Mouse (Mus musculus) CH12.LX (cell line): ENCODE results near the gene Zfp74. TPM values are rescaled to one million over a fixed set of nuclear protein-coding genes. Genes with fewer than 3 reads are reported as not detected.

Source experiments
- DNase-seq: peaks from one replicate; pipeline ENCODE4 v3.0.0-alpha.2; 2013; ENCODE audit errors: extremely low read depth
- H3K27ac ChIP-seq: 2 replicates; pipeline ENCODE4 v1.5.1; 2012; ENCODE audit warnings: low read depth, mild to moderate bottlenecking, control low read depth, moderate library complexity; ENCODE audit not compliant: insufficient read depth
- H3K27me3 ChIP-seq: replicated peaks from 2 replicates; pipeline ENCODE3; 2012; ENCODE audit warnings: inconsistent platforms
- H3K36me3 ChIP-seq, 2 experiments: replicated peaks in 1 of 2; 2 replicates each; pipeline versions ENCODE3 to v1.6.1; 2012; ENCODE audit warnings: inconsistent platforms in 1 of 2, low read length in 1 of 2, mild to moderate bottlenecking in 1 of 2, mixed read lengths in 1 of 2, moderate library complexity in 1 of 2; ENCODE audit not compliant: control insufficient read depth in 1 of 2, insufficient read depth in 1 of 2
- H3K4me1 ChIP-seq, 2 experiments: 2 replicates each; pipeline ENCODE4 v1.6.1; 2012; ENCODE audit warnings: inconsistent platforms in 1 of 2, moderate library complexity in 1 of 2; ENCODE audit not compliant: insufficient read depth in 2 of 2, control insufficient read depth in 1 of 2
- H3K4me2 ChIP-seq: 2 replicates; pipeline ENCODE4 v1.6.1; 2012; ENCODE audit warnings: low read depth, mild to moderate bottlenecking, control low read depth; ENCODE audit not compliant: poor library complexity, insufficient read depth, severe bottlenecking
- H3K4me3 ChIP-seq, 3 experiments: fragments of 150-350 bp in 1 of 3; sonication (generic) in 1 of 3; replicated peaks in 1 of 3; 2 replicates each; pipeline versions ENCODE3 to v1.5.1; 2011 to 2012; ENCODE audit warnings: low read depth in 2 of 3, low read length in 2 of 3, mild to moderate bottlenecking in 2 of 3, moderate library complexity in 2 of 3, control low read depth in 1 of 3, improper control_type of control experiment in 1 of 3, inconsistent platforms in 1 of 3, mixed read lengths in 1 of 3; ENCODE audit not compliant: poor library complexity in 1 of 3
- H3K79me2 ChIP-seq: replicated peaks from 2 replicates; pipeline ENCODE4 v1.6.1; 2012; ENCODE audit warnings: mild to moderate bottlenecking, moderate library complexity; ENCODE audit not compliant: control insufficient read depth, poor library complexity, insufficient read depth, severe bottlenecking; ENCODE audit errors: extremely low read depth
- H3K9ac ChIP-seq: 2 replicates; pipeline ENCODE4 v1.6.1; 2012; ENCODE audit warnings: low read depth, mild to moderate bottlenecking, control low read depth, moderate library complexity; ENCODE audit not compliant: insufficient read depth
- H3K9me3 ChIP-seq: replicated peaks from 2 replicates; pipeline ENCODE3; 2012; ENCODE audit warnings: low read length, inconsistent platforms, mixed read lengths
- BHLHE40 ChIP-seq: IDR thresholded peaks from 2 replicates; pipeline ENCODE4 v1.6.1; 2011; ENCODE audit warnings: mild to moderate bottlenecking, low read depth, low read length, improper control_type of control experiment
- CHD1 ChIP-seq: IDR thresholded peaks from 2 replicates; pipeline ENCODE4 v1.6.1; 2012; ENCODE audit warnings: low read depth, low read length, improper control_type of control experiment, inconsistent platforms
- CHD2 ChIP-seq: IDR thresholded peaks from 2 replicates; pipeline ENCODE4 v1.6.1; 2011; ENCODE audit warnings: low read length, improper control_type of control experiment
- CTCF ChIP-seq, 2 experiments: IDR thresholded peaks in 1 of 2; conservative IDR thresholded peaks in 1 of 2; 2 replicates each; pipeline ENCODE4 v1.5.1; 2011 to 2012; ENCODE audit warnings: low read depth in 2 of 2, low read length in 2 of 2, improper control_type of control experiment in 1 of 2, inconsistent platforms in 1 of 2, mild to moderate bottlenecking in 1 of 2, moderate library complexity in 1 of 2
- E2F4 ChIP-seq: IDR thresholded peaks from 2 replicates; pipeline ENCODE4 v1.6.1; 2011; ENCODE audit warnings: low read depth, low read length, improper control_type of control experiment; ENCODE audit not compliant: insufficient replicate concordance
- ELF1 ChIP-seq: IDR thresholded peaks from 2 replicates; pipeline ENCODE4 v1.6.1; 2014; ENCODE audit warnings: low read depth, mild to moderate bottlenecking, inconsistent platforms, low read length, improper control_type of control experiment
- EP300 ChIP-seq: IDR thresholded peaks from 2 replicates; pipeline ENCODE4 v1.6.1; 2011; ENCODE audit warnings: low read length, improper control_type of control experiment
- ETS1 ChIP-seq: conservative IDR thresholded peaks from 2 replicates; pipeline ENCODE4 v1.6.1; 2012; ENCODE audit warnings: low read depth, mild to moderate bottlenecking, inconsistent platforms, low read length, improper control_type of control experiment, moderate library complexity
- GABPA ChIP-seq: IDR thresholded peaks from 2 replicates; pipeline ENCODE4 v1.6.1; 2012; ENCODE audit warnings: low read depth, low read length, improper control_type of control experiment, inconsistent platforms; ENCODE audit not compliant: insufficient replicate concordance
- HCFC1 ChIP-seq: IDR thresholded peaks from 2 replicates; pipeline ENCODE4 v1.6.1; 2012; ENCODE audit warnings: low read depth, mild to moderate bottlenecking, inconsistent platforms, low read length, improper control_type of control experiment
- IRF4 ChIP-seq: IDR thresholded peaks from 2 replicates; pipeline ENCODE4 v1.6.1; 2014; ENCODE audit warnings: low read depth, mild to moderate bottlenecking, inconsistent platforms, low read length, improper control_type of control experiment
- JUN ChIP-seq: IDR thresholded peaks from 2 replicates; pipeline ENCODE4 v1.6.1; 2011; ENCODE audit warnings: low read depth, mild to moderate bottlenecking, low read length, improper control_type of control experiment, moderate library complexity; ENCODE audit not compliant: insufficient read depth
- JUND ChIP-seq: conservative IDR thresholded peaks from 2 replicates; pipeline ENCODE4 v1.6.1; 2011; ENCODE audit warnings: low read depth, low read length, improper control_type of control experiment
- KAT2A ChIP-seq: IDR thresholded peaks from 2 replicates; pipeline ENCODE4 v1.6.1; 2012; ENCODE audit warnings: low read length, improper control_type of control experiment, inconsistent platforms; ENCODE audit not compliant: insufficient replicate concordance
- MAFK ChIP-seq: IDR thresholded peaks from 2 replicates; pipeline ENCODE4 v1.6.1; 2011; ENCODE audit warnings: low read length, improper control_type of control experiment; ENCODE audit not compliant: insufficient replicate concordance
- MAX ChIP-seq: IDR thresholded peaks from 2 replicates; pipeline ENCODE4 v1.6.1; 2011; ENCODE audit warnings: low read length, improper control_type of control experiment
- MAZ ChIP-seq: IDR thresholded peaks from 2 replicates; pipeline ENCODE4 v1.6.1; 2012; ENCODE audit warnings: low read depth, mild to moderate bottlenecking, inconsistent platforms, low read length, improper control_type of control experiment, moderate library complexity
- MEF2A ChIP-seq: IDR thresholded peaks from 2 replicates; pipeline ENCODE4 v1.6.1; 2014; ENCODE audit warnings: low read depth, mild to moderate bottlenecking, inconsistent platforms, low read length, improper control_type of control experiment, borderline replicate concordance
- MXI1 ChIP-seq: IDR thresholded peaks from 2 replicates; pipeline ENCODE4 v1.6.1; 2011; ENCODE audit warnings: mild to moderate bottlenecking, low read depth, low read length, improper control_type of control experiment
- MYC ChIP-seq: IDR thresholded peaks from 2 replicates; pipeline ENCODE4 v1.6.1; 2011; ENCODE audit warnings: low read depth, mild to moderate bottlenecking, improper control_type of control experiment, low read length
- NELFE ChIP-seq: IDR thresholded peaks from 2 replicates; pipeline ENCODE4 v1.6.1; 2011; ENCODE audit warnings: low read depth, low read length, improper control_type of control experiment
- NRF1 ChIP-seq: IDR thresholded peaks from 2 replicates; pipeline ENCODE4 v1.6.1; 2014; ENCODE audit warnings: low read depth, mild to moderate bottlenecking, inconsistent platforms, low read length, improper control_type of control experiment, moderate library complexity
- PAX5 ChIP-seq: IDR thresholded peaks from 2 replicates; pipeline ENCODE4 v1.6.1; 2012; ENCODE audit warnings: low read length, inconsistent platforms, mixed read lengths
- POLR2A ChIP-seq: IDR thresholded peaks from 2 replicates; pipeline ENCODE4 v1.6.1; 2011; ENCODE audit warnings: low read depth, mild to moderate bottlenecking, improper control_type of control experiment, low read length
- POLR2AphosphoS2 ChIP-seq: IDR thresholded peaks from 2 replicates; pipeline ENCODE4 v1.6.1; 2011; ENCODE audit warnings: low read depth, low read length, improper control_type of control experiment
- RAD21 ChIP-seq: IDR thresholded peaks from 2 replicates; pipeline ENCODE4 v1.6.1; 2011; ENCODE audit warnings: low read depth, mild to moderate bottlenecking, low read length, improper control_type of control experiment, moderate library complexity
- RCOR1 ChIP-seq: conservative IDR thresholded peaks from 2 replicates; pipeline ENCODE4 v1.6.1; 2012; ENCODE audit warnings: low read depth, mild to moderate bottlenecking, inconsistent platforms, low read length, improper control_type of control experiment
- SIN3A ChIP-seq: IDR thresholded peaks from 2 replicates; pipeline ENCODE4 v1.6.1; 2012; ENCODE audit warnings: low read length, improper control_type of control experiment, inconsistent platforms
- SMC3 ChIP-seq: IDR thresholded peaks from 2 replicates; pipeline ENCODE4 v1.6.1; 2011; ENCODE audit warnings: low read depth, low read length, improper control_type of control experiment
- TBP ChIP-seq: conservative IDR thresholded peaks from 2 replicates; pipeline ENCODE4 v1.6.1; 2011; ENCODE audit warnings: low read depth, low read length, improper control_type of control experiment
- TCF12 ChIP-seq: IDR thresholded peaks from 2 replicates; pipeline ENCODE4 v1.6.1; 2014; ENCODE audit warnings: low read depth, mild to moderate bottlenecking, inconsistent platforms, low read length, improper control_type of control experiment
- UBTF ChIP-seq: IDR thresholded peaks from 2 replicates; pipeline ENCODE4 v1.6.1; 2012; ENCODE audit warnings: low read depth, mild to moderate bottlenecking, inconsistent platforms, low read length, improper control_type of control experiment, moderate library complexity
- USF1 ChIP-seq: IDR thresholded peaks from 2 replicates; pipeline ENCODE4 v1.6.1; 2014; ENCODE audit warnings: low read depth, mild to moderate bottlenecking, inconsistent platforms, low read length, improper control_type of control experiment
- USF2 ChIP-seq: conservative IDR thresholded peaks from 2 replicates; pipeline ENCODE4 v1.6.1; 2011; ENCODE audit warnings: low read depth, low read length, improper control_type of control experiment
- ZC3H11A ChIP-seq: IDR thresholded peaks from 2 replicates; pipeline ENCODE4 v1.6.1; 2012; ENCODE audit warnings: low read depth, mild to moderate bottlenecking, inconsistent platforms, low read length, improper control_type of control experiment
- ZKSCAN1 ChIP-seq: IDR thresholded peaks from 2 replicates; pipeline ENCODE4 v1.6.1; 2012; ENCODE audit warnings: low read depth, inconsistent platforms, low read length, improper control_type of control experiment, borderline replicate concordance
- ZMIZ1 ChIP-seq: IDR thresholded peaks from 2 replicates; pipeline ENCODE4 v1.6.1; 2012; ENCODE audit warnings: low read depth, mild to moderate bottlenecking, inconsistent platforms, low read length, improper control_type of control experiment
- ZNF384 ChIP-seq: IDR thresholded peaks from 2 replicates; pipeline ENCODE4 v1.6.1; 2012; ENCODE audit warnings: low read depth, low read length, improper control_type of control experiment, inconsistent platforms
- dilution Hi-C: fragments of 300-500 bp; cut with MboI; formaldehyde crosslinking; loops from 2 replicates; pipeline ENCODE4 v1.14.3; 2020; ENCODE audit warnings: low sequenced_read_pairs; ENCODE audit not compliant: extremely low pct_unique_long_range_greater_than_20kb, extremely low pct_ligation_motif_present
- in situ Hi-C: fragments of 300-500 bp; cut with MboI; formaldehyde crosslinking; loops from 3 replicates; pipeline ENCODE4 v1.14.3; 2019; ENCODE audit warnings: low sequenced_read_pairs, low pct_ligation_motif_present, low pct_unique_long_range_greater_than_20kb, mixed read lengths
- polyA plus RNA-seq: library from polyadenylated mRNA; unstranded; fragments of >175 nt; gene quantifications from 2 replicates; pipeline ENCODE4 v1.2.1, GENCODE M21; 2012; ENCODE audit warnings: low read depth; ENCODE audit not compliant: insufficient read length
- total RNA-seq, 2 experiments: library from RNA; depleted of rRNA; stranded (reverse); fragments of 300-350 nt in 1 of 2; fragments of >200 nt in 1 of 2; gene quantifications; 2 replicates each; pipeline ENCODE4 v1.2.3; 2012 to 2014

Zfp74 gene
- total RNA-seq (2012; rRNA removed) (4.3 and 4.7 TPM in 2 replicates), total RNA-seq (2014; rRNA removed) (3.8 and 4.1 TPM in 2 replicates), polyA plus RNA-seq (6.7 and 6.9 TPM in 2 replicates)

GRCm38 (mm10) chr7:29953513-29954401 is at the start of gene Zfp74:
TSS of gene Zfp74 (minus strand) at chr7:29954089.
- Histone ChIP-seq H3K9ac (peak within 1 kb of the TSS; percentile 53), H3K36me3 (peaks cover 0 to 20% of the 10 kb centered on the region in 2 experiments), H3K4me3 (peak within 1 kb of the TSS; percentile 63 to 70 (median 69)), H3K27me3 (no peaks in the 10 kb centered on the region), H3K9me3 (peaks cover 2% of the 10 kb centered on the region), H3K27ac (peak within 1 kb of the TSS; percentile 61), H3K4me2 (peak within 1 kb of the TSS; percentile 69), H3K4me1 (peaks cover 0 to 3% of the 10 kb centered on the region in 2 experiments; a peak in 2 of 4 replicates), H3K79me2 (no peaks in the 10 kb centered on the region)
- dilution Hi-C loops (no loop called here), in situ Hi-C loops (no loop called here)
- no peak for TF ChIP-seq PAX5
- TF ChIP-seq ZC3H11A = no peak
- TF ChIP-seq ZMIZ1 = no peak
- no peak; the same call in 1 of the 2 replicates for TF ChIP-seq IRF4
- TF ChIP-seq JUN = no peak
- TF ChIP-seq MXI1 = peak; percentile 53; the same call in 1 of the 2 replicates
- TF ChIP-seq ETS1 = no peak
- peak; percentile 13; the same call in 1 of the 2 replicates for TF ChIP-seq BHLHE40
- TF ChIP-seq UBTF = peak; percentile 94
- peak; percentile 91 for TF ChIP-seq HCFC1
- no peak for TF ChIP-seq POLR2AphosphoS2
- no peak for TF ChIP-seq MYC
- TF ChIP-seq CHD1 = no peak
- TF ChIP-seq USF1 = no peak
- no peak for TF ChIP-seq CHD2
- TF ChIP-seq TBP = no peak
- no peak for TF ChIP-seq MAZ
- no peak for TF ChIP-seq ZNF384
- TF ChIP-seq MAFK = no peak
- no peak for TF ChIP-seq JUND
- no peak for TF ChIP-seq RCOR1
- TF ChIP-seq TCF12 = 0 out of 2 replicates have a peak, but pooled peaks have one; percentile 35
- TF ChIP-seq SIN3A = peak; percentile 33
- TF ChIP-seq RAD21 = no peak
- TF ChIP-seq NELFE = peak; percentile 41; the same call in 1 of the 2 replicates
- TF ChIP-seq USF2 = no peak
- TF ChIP-seq GABPA = no peak
- TF ChIP-seq SMC3 = no peak
- TF ChIP-seq POLR2A = peak; percentile 80
- TF ChIP-seq MAX = no peak
- TF ChIP-seq EP300 = no peak; the same call in 1 of the 2 replicates
- no peak for TF ChIP-seq E2F4
- TF ChIP-seq MEF2A = no peak
- TF ChIP-seq KAT2A = peak; percentile 69; the same call in 1 of the 2 replicates
- TF ChIP-seq ELF1 = peak; percentile 55
- no peak for TF ChIP-seq CTCF (conservative IDR thresholded peaks at IDR 0.05 in 1 of 2, IDR thresholded peaks at IDR 0.05 in 1 of 2; ENCODE audit: low read depth in 2 of 2, low read length in 2 of 2)
- TF ChIP-seq NRF1 = no peak; the same call in 1 of the 2 replicates
- no peak for TF ChIP-seq ZKSCAN1
- DNase-seq = peak; percentile 82
